Mouse (Mus musculus) kidney, embryonic 14.5 days (tissue): ENCODE measurements around the gene Barhl1. TPM values are rescaled to one million over a fixed set of nuclear protein-coding genes. Genes with fewer than 3 reads are reported as not detected.

ENCODE experiments used
- ATAC-seq: fragments of 200-750 bp; cut with Nextera tagmentation; 2 replicates; pipeline ENCODE4 v1.8.0; 2017; ENCODE audit warnings: moderate number of reproducible peaks, mild to moderate bottlenecking, moderate TSS enrichment, moderate library complexity; ENCODE audit not compliant: low FRiP score, low TSS enrichment
- H3K27ac ChIP-seq: fragments of 300-500 bp; sonication (generic); 2 replicates; pipeline ENCODE4 v1.5.1; 2014; ENCODE audit warnings: low read depth, mild to moderate bottlenecking, low read length, moderate library complexity, mixed read lengths
- H3K27me3 ChIP-seq: fragments of 300-500 bp; sonication (generic); 2 replicates; pipeline ENCODE4 v1.6.1; 2014; ENCODE audit warnings: mild to moderate bottlenecking, low read length; ENCODE audit not compliant: control insufficient read depth, insufficient read depth
- H3K36me3 ChIP-seq: fragments of 300-500 bp; sonication (generic); 2 replicates; pipeline ENCODE4 v1.6.1; 2014; ENCODE audit warnings: low read length, mixed read lengths; ENCODE audit not compliant: control insufficient read depth, insufficient read depth
- H3K4me1 ChIP-seq: fragments of 300-500 bp; sonication (generic); 2 replicates; pipeline ENCODE4 v1.6.1; 2014; ENCODE audit warnings: low read length, mixed read lengths; ENCODE audit not compliant: control insufficient read depth, insufficient read depth
- H3K4me2 ChIP-seq: fragments of 300-500 bp; sonication (generic); replicated peaks from 2 replicates; pipeline ENCODE4 v1.6.1; 2014; ENCODE audit warnings: low read depth, mild to moderate bottlenecking, low read length
- H3K4me3 ChIP-seq: fragments of 300-500 bp; sonication (generic); 2 replicates; pipeline ENCODE4 v1.5.1; 2014; ENCODE audit warnings: mild to moderate bottlenecking, low read length
- H3K9ac ChIP-seq: fragments of 300-500 bp; sonication (generic); 2 replicates; pipeline ENCODE4 v1.6.1; 2014; ENCODE audit warnings: low read depth, mild to moderate bottlenecking, low read length, moderate library complexity
- H3K9me3 ChIP-seq: fragments of 300-500 bp; sonication (generic); 2 replicates; pipeline ENCODE4 v1.6.1; 2016; ENCODE audit warnings: low read length; ENCODE audit not compliant: control insufficient read depth
- WGBS: fragments of 180-500 bp; shearing (Covaris S2); extraction: QIAGEN DNeasy Blood & Tissue Kit; methylation state at CpG from one replicate; pipeline ENCODE4 v1.1.7; 2014; 5-methylcytosine and 5-hydroxymethylcytosine counted together
- polyA plus RNA-seq: library from polyadenylated mRNA; unstranded; fragments of >200 nt; fragmentation: Nextera tagmentation; extraction: Ambion mirVana; gene quantifications from 2 replicates; pipeline ENCODE4 v1.2.1, GENCODE M21; 2014

Barhl1 gene
- polyA plus RNA-seq, 1 experiment from 2014 or later, result not detected

DNA sequence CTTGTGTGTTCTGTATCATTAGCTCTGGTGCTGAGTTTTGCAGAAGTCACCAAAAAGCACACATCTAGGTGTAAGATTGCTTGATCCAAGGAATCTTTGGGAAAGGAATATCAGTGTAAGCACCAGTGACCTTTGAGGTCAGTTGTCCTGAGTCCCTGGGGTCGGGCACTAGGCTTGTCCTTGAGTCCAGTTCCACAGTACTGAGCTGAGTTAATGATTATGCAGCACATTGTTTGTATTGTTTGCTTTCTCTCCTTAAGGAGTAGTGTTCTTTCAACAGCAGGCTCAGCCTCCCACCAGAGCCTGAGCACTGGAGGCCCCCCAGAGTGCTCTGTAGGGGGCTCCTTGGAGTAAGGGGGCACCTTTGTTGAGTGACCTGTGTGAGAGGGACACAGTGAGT lies 23.7 kb downstream of the Barhl1 start:
- Histone ChIP-seq H3K27ac (no peak overlapping the region), H3K9ac (no peak overlapping the region), H3K9me3 (no peaks in the 10 kb centered on the region), H3K36me3 (peaks cover 60% of the 10 kb centered on the region), H3K4me1 (no peaks in the 10 kb centered on the region), H3K27me3 (no peaks in the 10 kb centered on the region), H3K4me3 (no peak overlapping the region), H3K4me2 (no peak overlapping the region)
- no peak for ATAC-seq
- WGBS, result 50% methylated on average over 1 of the region's 1 CpGs

DNA sequence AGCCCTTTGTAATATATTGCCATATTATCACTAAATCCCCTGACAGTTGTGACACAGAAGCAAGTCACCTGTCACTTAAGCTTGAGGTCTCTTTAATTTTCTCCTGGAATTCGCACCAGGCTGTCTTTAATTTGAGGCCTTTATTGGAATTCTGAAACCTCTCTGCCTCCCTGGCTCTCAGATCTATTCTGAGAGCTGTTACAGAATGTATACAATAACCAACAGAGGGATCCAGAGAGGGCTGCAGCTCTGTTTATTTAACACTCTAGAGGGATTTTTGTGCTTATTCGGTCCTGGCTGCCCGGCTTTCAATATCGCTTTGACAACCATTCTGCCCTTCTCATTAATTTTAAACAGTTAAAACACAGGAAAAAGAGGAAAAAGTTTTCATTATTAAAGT lies 31.6 kb downstream of the Barhl1 start:
- Histone ChIP-seq H3K4me1 (no peaks in the 10 kb centered on the region), H3K4me2 (no peak overlapping the region), H3K4me3 (no peak overlapping the region), H3K9me3 (no peaks in the 10 kb centered on the region), H3K27ac (no peak overlapping the region), H3K36me3 (peaks cover 67% of the 10 kb centered on the region), H3K27me3 (no peaks in the 10 kb centered on the region), H3K9ac (no peak overlapping the region)
- WGBS, result 79% methylated on average over 4 of the region's 4 CpGs
- ATAC-seq, result no peak

DNA sequence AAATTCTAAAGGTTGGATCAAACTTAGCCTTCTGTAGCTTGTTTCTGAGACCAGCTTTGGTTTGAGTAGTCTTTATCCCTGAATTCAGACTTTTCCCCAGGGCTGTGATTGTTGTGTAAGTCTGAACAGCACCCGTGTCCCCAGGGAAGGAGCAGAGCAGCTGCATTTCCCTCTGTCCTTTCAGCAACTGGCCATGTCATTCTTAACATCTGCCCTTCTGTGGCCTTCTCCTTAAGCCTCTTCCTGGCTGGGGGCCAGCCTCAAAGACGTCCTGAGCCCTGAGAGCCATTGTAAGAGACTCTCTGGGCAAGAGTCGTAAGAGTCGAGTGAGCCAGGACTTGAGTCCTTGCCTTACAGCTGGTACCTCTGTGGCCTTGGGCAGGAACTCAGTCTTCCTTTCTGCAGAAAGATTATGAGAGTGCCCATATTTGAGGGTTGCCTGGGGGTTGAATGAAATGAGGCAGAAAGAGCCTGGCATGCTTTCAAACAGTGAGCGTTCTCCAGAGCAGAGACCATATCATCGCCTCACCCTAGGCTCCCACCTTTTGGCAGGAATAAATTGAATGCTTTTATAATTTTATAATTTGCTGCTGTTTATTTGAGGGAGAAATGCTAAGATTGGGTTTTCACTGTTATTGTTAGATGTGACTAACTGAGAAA lies 33.5 kb downstream of the Barhl1 start:
- Histone ChIP-seq H3K27ac (no peak overlapping the region), H3K4me1 (no peaks in the 10 kb centered on the region), H3K9me3 (no peaks in the 10 kb centered on the region), H3K36me3 (peaks cover 62% of the 10 kb centered on the region), H3K4me2 (no peak overlapping the region), H3K9ac (no peak overlapping the region), H3K27me3 (no peaks in the 10 kb centered on the region), H3K4me3 (no peak overlapping the region)
- WGBS, result 83% methylated on average over 6 of the region's 6 CpGs
- ATAC-seq, result no peak

DNA sequence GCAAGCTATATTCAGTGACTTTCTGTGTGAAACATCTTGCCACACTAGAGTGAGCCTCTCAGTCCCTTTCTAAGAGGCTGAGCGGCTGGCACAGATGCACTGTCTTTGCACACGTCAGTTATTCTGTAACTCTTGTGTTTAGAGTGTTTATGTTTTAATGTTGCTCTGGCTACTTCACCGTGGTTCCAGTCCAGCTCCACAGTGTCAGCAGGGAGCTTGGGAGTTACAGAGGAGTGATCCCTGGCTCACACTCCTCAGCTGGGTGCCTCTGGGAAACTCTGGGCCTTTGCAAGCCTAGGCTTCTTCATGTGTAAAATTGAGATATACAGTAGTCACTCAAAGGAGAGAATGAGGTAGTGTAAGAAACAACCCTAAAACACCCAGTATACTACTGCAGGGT lies 34.4 kb downstream of the Barhl1 start:
- Histone ChIP-seq H3K36me3 (peaks cover 64% of the 10 kb centered on the region), H3K9ac (no peak overlapping the region), H3K27me3 (no peaks in the 10 kb centered on the region), H3K9me3 (no peaks in the 10 kb centered on the region), H3K4me2 (no peak overlapping the region), H3K4me3 (no peak overlapping the region), H3K27ac (no peak overlapping the region), H3K4me1 (no peaks in the 10 kb centered on the region)
- WGBS, result 86% methylated on average over 3 of the region's 3 CpGs
- ATAC-seq, result no peak

DNA sequence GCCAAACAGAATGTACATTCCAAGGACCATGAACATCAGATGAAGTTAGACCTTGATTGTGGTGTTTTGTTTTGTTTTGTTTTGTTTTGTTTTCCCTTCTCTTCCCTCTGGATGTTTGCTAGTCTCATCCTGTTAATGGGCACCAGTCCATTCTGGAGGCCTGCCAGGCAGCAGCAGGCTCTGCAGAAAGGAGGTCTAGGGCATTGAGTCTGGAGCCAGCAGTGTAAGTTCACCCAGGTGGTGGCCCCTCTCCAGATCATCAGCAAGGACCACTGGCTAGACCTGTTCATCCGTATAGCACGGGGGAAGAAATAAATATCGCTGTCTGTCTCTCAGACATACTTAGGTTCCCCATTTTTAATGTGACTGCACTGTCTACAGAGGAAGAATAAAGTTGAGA lies 35.2 kb downstream of the Barhl1 start:
- Histone ChIP-seq H3K36me3 (peaks cover 67% of the 10 kb centered on the region), H3K27me3 (no peaks in the 10 kb centered on the region), H3K4me3 (no peak overlapping the region), H3K9me3 (no peaks in the 10 kb centered on the region), H3K4me1 (no peaks in the 10 kb centered on the region), H3K9ac (no peak overlapping the region), H3K27ac (no peak overlapping the region), H3K4me2 (no peak overlapping the region)
- ATAC-seq, result no peak
- 93% methylated on average over 3 of the region's 3 CpGs for whole genome bisulfite sequencing

DNA sequence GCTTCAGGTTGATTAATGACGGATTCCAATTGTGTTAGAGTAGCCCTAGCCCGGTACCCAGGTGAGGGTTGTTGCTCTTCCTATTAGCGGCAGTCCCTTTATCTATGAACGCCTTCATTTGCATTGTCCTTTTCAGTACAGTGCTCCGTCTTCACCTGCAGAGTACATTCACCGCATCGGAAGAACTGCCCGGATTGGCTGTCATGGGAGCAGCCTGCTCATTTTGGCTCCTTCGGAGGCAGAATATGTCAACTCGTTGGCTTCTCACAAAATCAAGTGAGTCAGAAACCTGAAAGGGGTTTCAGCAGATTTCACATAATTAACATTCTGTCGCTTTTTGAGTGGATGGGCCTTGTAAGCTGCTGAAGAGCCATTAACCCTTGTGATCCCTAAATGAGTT lies 40.9 kb downstream of the Barhl1 start:
- H3K36me3 ChIP-seq, result peaks cover 60% of the 10 kb centered on the region
- WGBS, result 91% methylated on average over 11 of the region's 11 CpGs
- H3K4me3 ChIP-seq, result no peak overlapping the region
- H3K4me1 ChIP-seq, result no peaks in the 10 kb centered on the region
- no peaks in the 10 kb centered on the region for H3K9me3 ChIP-seq
- no peak overlapping the region for H3K27ac ChIP-seq
- H3K27me3 ChIP-seq, result no peaks in the 10 kb centered on the region
- ATAC-seq, result no peak
- no peak overlapping the region for H3K9ac ChIP-seq
- H3K4me2 ChIP-seq, result no peak overlapping the region

DNA sequence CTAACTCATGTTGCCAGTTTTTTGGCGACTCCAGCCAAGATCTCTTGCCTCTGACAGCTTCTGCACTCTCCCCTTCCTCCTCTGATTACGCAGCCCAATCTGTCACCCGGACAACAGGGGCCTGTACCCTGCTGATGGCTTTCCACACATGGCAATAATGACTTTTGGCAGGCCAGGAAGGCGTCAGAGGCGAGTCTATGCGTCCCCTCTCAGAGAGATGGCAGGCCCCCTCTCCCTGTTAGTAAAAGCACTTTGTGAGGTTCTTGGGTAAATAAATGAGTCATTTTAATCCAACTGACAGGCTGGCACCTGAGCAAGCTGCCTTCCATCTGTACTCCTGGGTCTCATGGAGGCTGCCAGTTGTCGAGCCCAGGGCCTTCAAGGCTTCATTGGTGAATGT lies 49.0 kb downstream of the Barhl1 start:
- H3K9ac ChIP-seq, result no peak overlapping the region
- no peaks in the 10 kb centered on the region for H3K9me3 ChIP-seq
- WGBS, result 60% methylated on average over 7 of the region's 7 CpGs
- H3K27me3 ChIP-seq, result no peaks in the 10 kb centered on the region
- peaks cover 45% of the 10 kb centered on the region for H3K36me3 ChIP-seq
- no peak for ATAC-seq
- H3K4me3 ChIP-seq, result no peak overlapping the region
- no peak overlapping the region for H3K4me2 ChIP-seq
- H3K4me1 ChIP-seq, result no peaks in the 10 kb centered on the region
- no peak overlapping the region for H3K27ac ChIP-seq

DNA sequence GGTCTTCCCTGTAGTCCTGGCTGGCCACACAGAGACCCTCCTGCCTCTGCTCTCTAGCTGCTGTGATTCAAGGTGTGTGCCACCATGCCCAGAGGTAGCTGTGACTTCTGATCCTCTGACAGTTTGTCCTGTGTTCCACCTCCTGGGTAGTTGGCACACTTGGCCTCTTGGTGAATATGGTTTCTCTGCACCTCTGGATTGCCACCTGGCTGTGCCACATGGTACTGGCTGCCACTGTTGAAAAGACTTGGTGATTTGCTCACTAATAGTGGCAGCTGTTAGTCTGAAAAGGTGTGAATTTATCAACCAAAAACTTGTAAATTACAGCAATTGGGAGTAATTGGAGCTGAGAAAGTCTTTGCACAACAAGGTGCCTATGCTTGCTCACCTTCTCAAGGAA lies 52.6 kb downstream of the Barhl1 start:
- no peak overlapping the region for H3K4me2 ChIP-seq
- peaks cover 76% of the 10 kb centered on the region for H3K36me3 ChIP-seq
- ATAC-seq, result no peak
- no peak overlapping the region for H3K9ac ChIP-seq
- no peak overlapping the region for H3K27ac ChIP-seq
- no peak overlapping the region for H3K4me3 ChIP-seq
- no peaks in the 10 kb centered on the region for H3K4me1 ChIP-seq
- no peaks in the 10 kb centered on the region for H3K9me3 ChIP-seq
- no peaks in the 10 kb centered on the region for H3K27me3 ChIP-seq

DNA sequence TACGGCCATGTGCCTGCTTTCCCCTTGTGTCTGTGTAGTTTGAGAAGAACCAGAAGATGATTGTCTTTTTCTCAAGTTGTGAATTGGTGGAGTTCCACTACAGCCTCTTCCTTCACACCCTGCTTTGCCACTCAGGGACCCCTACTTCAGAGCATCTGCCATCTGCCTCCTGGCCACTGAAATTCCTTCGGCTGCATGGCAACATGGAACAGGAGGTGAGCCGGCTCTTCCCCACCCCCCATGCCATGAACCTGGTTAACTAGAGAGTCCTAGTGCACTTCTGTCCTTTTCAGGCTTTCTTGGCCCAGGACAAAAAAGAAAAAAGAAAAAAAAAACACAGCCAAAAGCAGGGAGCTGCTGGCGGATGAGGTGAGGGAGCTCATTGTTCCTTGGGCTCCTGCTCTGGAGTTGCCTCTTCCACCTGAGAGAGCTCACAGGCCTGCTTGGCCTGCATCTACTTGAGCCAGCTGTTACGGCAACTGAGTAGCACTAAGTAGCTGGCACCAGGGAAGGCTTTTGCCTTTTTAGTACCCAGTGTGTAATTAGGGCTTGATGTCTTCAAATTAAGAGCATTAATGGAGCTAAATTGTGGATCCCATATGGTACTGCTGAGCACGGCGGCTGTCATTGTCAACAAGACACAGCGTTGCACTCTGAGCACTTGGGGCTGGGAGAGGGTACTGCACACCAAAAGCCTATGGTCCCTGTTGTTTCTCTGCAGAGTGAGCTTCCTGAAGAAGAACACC lies 55.6 kb downstream of the Barhl1 start:
- WGBS, result 94% methylated on average over 8 of the region's 8 CpGs
- Histone ChIP-seq H3K27me3 (no peaks in the 10 kb centered on the region), H3K4me2 (no peak overlapping the region), H3K4me3 (no peak overlapping the region), H3K9me3 (no peaks in the 10 kb centered on the region), H3K36me3 (peaks cover 73% of the 10 kb centered on the region), H3K4me1 (no peaks in the 10 kb centered on the region), H3K27ac (no peak overlapping the region), H3K9ac (no peak overlapping the region)
- ATAC-seq, result no peak
